Mouse (Mus musculus) embryonic facial prominence, embryonic 12.5 days (tissue): ENCODE results near the gene Coil. TPM values are rescaled to one million over a fixed set of nuclear protein-coding genes. Genes with fewer than 3 reads are reported as not detected.

Experiments
- ATAC-seq: fragments of 200-750 bp; cut with Nextera tagmentation; 2 replicates; pipeline ENCODE4 v1.8.0; 2017; ENCODE audit not compliant: insufficient number of reproducible peaks, insufficient read depth, low FRiP score, low TSS enrichment
- H3K27ac ChIP-seq: fragments of 300-500 bp; sonication (generic); 2 replicates; pipeline ENCODE4 v1.5.1; 2016; ENCODE audit warnings: mild to moderate bottlenecking
- H3K27me3 ChIP-seq: fragments of 300-500 bp; sonication (generic); 2 replicates; pipeline ENCODE4 v1.6.1; 2016; ENCODE audit warnings: mild to moderate bottlenecking, moderate library complexity
- H3K36me3 ChIP-seq: fragments of 300-500 bp; sonication (generic); 2 replicates; pipeline ENCODE4 v1.6.1; 2016; ENCODE audit warnings: mild to moderate bottlenecking
- H3K4me1 ChIP-seq: fragments of 300-500 bp; sonication (generic); 2 replicates; pipeline ENCODE4 v1.6.1; 2016
- H3K4me2 ChIP-seq: fragments of 300-500 bp; sonication (generic); replicated peaks from 2 replicates; pipeline ENCODE4 v1.6.1; 2016; ENCODE audit warnings: mild to moderate bottlenecking, moderate library complexity
- H3K4me3 ChIP-seq: fragments of 300-500 bp; sonication (generic); 2 replicates; pipeline ENCODE4 v1.5.1; 2016; ENCODE audit warnings: mild to moderate bottlenecking
- H3K9ac ChIP-seq: fragments of 300-500 bp; sonication (generic); 2 replicates; pipeline ENCODE4 v1.6.1; 2016; ENCODE audit warnings: mild to moderate bottlenecking, moderate library complexity
- H3K9me3 ChIP-seq: fragments of 300-500 bp; sonication (generic); 2 replicates; pipeline ENCODE4 v1.6.1; 2016; ENCODE audit warnings: mild to moderate bottlenecking, moderate library complexity
- WGBS: fragments of 180-500 bp; shearing (Covaris S2); methylation state at CpG from one replicate; pipeline ENCODE4 v1.1.7; 2016; 5-methylcytosine and 5-hydroxymethylcytosine counted together
- polyA plus RNA-seq: library from polyadenylated mRNA; unstranded; fragments of >200 nt; fragmentation: Nextera tagmentation; extraction: Ambion mirVana; gene quantifications from 2 replicates; pipeline ENCODE4 v1.2.1, GENCODE M21; 2016

The Coil gene
- polyA plus RNA-seq = 29.9 and 33.8 TPM in 2 replicates

- Histone ChIP-seq H3K27me3 (no peaks in the 10 kb centered on the region), H3K4me3 (no peak within 1 kb of the TSS), H3K27ac (no peak within 1 kb of the TSS), H3K4me1 (peaks cover 7% of the 10 kb centered on the region; the same call in 1 of the 2 replicates), H3K9ac (no peak within 1 kb of the TSS), H3K4me2 (no peak within 1 kb of the TSS), H3K36me3 (no peaks in the 10 kb centered on the region), H3K9me3 (no peaks in the 10 kb centered on the region)
- WGBS = 33% methylated on average over 2 of the region's 2 CpGs
- ATAC-seq = no peak
These were observed at the start of gene Coil for GRCm38 (mm10) chr11:88970202-88970732. Gene Coil, plus strand, starts transcription at chr11:88970252.

GRCm38 (mm10) chr11:88926566-88926965, 43.5 kb upstream of the Coil start:
- Histone ChIP-seq H3K4me3 (no peak overlapping the region), H3K4me2 (no peak overlapping the region), H3K4me1 (no peaks in the 10 kb centered on the region), H3K9ac (no peak overlapping the region), H3K36me3 (peaks cover 60% of the 10 kb centered on the region), H3K27me3 (no peaks in the 10 kb centered on the region), H3K27ac (no peak overlapping the region), H3K9me3 (no peaks in the 10 kb centered on the region)
- 87% methylated on average over 5 of the region's 5 CpGs for WGBS
- ATAC-seq = no peak

- H3K27me3 ChIP-seq = no peaks in the 10 kb centered on the region
- H3K9me3 ChIP-seq = no peaks in the 10 kb centered on the region
- no peak for ATAC-seq
- H3K4me2 ChIP-seq = no peak overlapping the region
- no peak overlapping the region for H3K9ac ChIP-seq
- H3K4me3 ChIP-seq = no peak overlapping the region
- H3K36me3 ChIP-seq = peaks cover 63% of the 10 kb centered on the region
- WGBS = 77% methylated on average over 14 of the region's 14 CpGs
- no peak overlapping the region for H3K27ac ChIP-seq
- H3K4me1 ChIP-seq = no peaks in the 10 kb centered on the region
These were observed 38.1 kb upstream of the Coil start for GRCm38 (mm10) chr11:88931692-88932530.

GRCm38 (mm10) chr11:88933030-88933429, 37.0 kb upstream of the Coil start:
- no peak for ATAC-seq
- 93% methylated on average over 9 of the region's 9 CpGs for WGBS
- no peak overlapping the region for H3K4me2 ChIP-seq
- H3K4me1 ChIP-seq = no peaks in the 10 kb centered on the region
- no peaks in the 10 kb centered on the region for H3K9me3 ChIP-seq
- H3K4me3 ChIP-seq = no peak overlapping the region
- H3K27ac ChIP-seq = no peak overlapping the region
- no peak overlapping the region for H3K9ac ChIP-seq
- peaks cover 63% of the 10 kb centered on the region for H3K36me3 ChIP-seq
- H3K27me3 ChIP-seq = no peaks in the 10 kb centered on the region

- ATAC-seq = no peak
- H3K27me3 ChIP-seq = no peaks in the 10 kb centered on the region
- H3K9me3 ChIP-seq = no peaks in the 10 kb centered on the region
- 91% methylated on average over 19 of the region's 19 CpGs for WGBS
- no peak overlapping the region for H3K9ac ChIP-seq
- H3K27ac ChIP-seq = no peak overlapping the region
- H3K4me1 ChIP-seq = no peaks in the 10 kb centered on the region
- no peak overlapping the region for H3K4me2 ChIP-seq
- peaks cover 57% of the 10 kb centered on the region for H3K36me3 ChIP-seq
- H3K4me3 ChIP-seq = no peak overlapping the region
These were observed 35.7 kb upstream of the Coil start for GRCm38 (mm10) chr11:88934089-88935000.

GRCm38 (mm10) chr11:88937886-88938285, 32.2 kb upstream of the Coil start:
- H3K27ac ChIP-seq = no peak overlapping the region
- no peak overlapping the region for H3K4me2 ChIP-seq
- no peaks in the 10 kb centered on the region for H3K9me3 ChIP-seq
- ATAC-seq = no peak
- H3K4me3 ChIP-seq = no peak overlapping the region
- 85% methylated on average over 2 of the region's 2 CpGs for WGBS
- H3K27me3 ChIP-seq = no peaks in the 10 kb centered on the region
- H3K36me3 ChIP-seq = peaks cover 47% of the 10 kb centered on the region
- H3K9ac ChIP-seq = no peak overlapping the region
- no peaks in the 10 kb centered on the region for H3K4me1 ChIP-seq

GRCm38 (mm10) chr11:88938770-88939169, 31.3 kb upstream of the Coil start:
- no peak overlapping the region for H3K4me3 ChIP-seq
- H3K27ac ChIP-seq = no peak overlapping the region
- no peaks in the 10 kb centered on the region for H3K9me3 ChIP-seq
- no peak overlapping the region for H3K4me2 ChIP-seq
- peaks cover 40% of the 10 kb centered on the region for H3K36me3 ChIP-seq
- H3K27me3 ChIP-seq = no peaks in the 10 kb centered on the region
- WGBS = 93% methylated on average over 2 of the region's 2 CpGs
- no peak overlapping the region for H3K9ac ChIP-seq
- no peak for ATAC-seq
- no peaks in the 10 kb centered on the region for H3K4me1 ChIP-seq

GRCm38 (mm10) chr11:88939634-88940033, 30.4 kb upstream of the Coil start:
- no peak for ATAC-seq
- no peak overlapping the region for H3K9ac ChIP-seq
- no peak overlapping the region for H3K4me3 ChIP-seq
- 94% methylated on average over 4 of the region's 4 CpGs for WGBS
- H3K4me1 ChIP-seq = no peaks in the 10 kb centered on the region
- H3K36me3 ChIP-seq = peaks cover 43% of the 10 kb centered on the region
- no peak overlapping the region for H3K4me2 ChIP-seq
- no peak overlapping the region for H3K27ac ChIP-seq
- H3K27me3 ChIP-seq = no peaks in the 10 kb centered on the region
- no peaks in the 10 kb centered on the region for H3K9me3 ChIP-seq

GRCm38 (mm10) chr11:88941489-88941888, 28.6 kb upstream of the Coil start:
- no peaks in the 10 kb centered on the region for H3K9me3 ChIP-seq
- no peak overlapping the region for H3K4me3 ChIP-seq
- H3K4me1 ChIP-seq = no peaks in the 10 kb centered on the region
- WGBS = 82% methylated on average over 12 of the region's 12 CpGs
- H3K27me3 ChIP-seq = no peaks in the 10 kb centered on the region
- H3K4me2 ChIP-seq = no peak overlapping the region
- H3K27ac ChIP-seq = no peak overlapping the region
- H3K36me3 ChIP-seq = peaks cover 45% of the 10 kb centered on the region
- H3K9ac ChIP-seq = no peak overlapping the region
- no peak for ATAC-seq

- no peak for ATAC-seq
- no peak overlapping the region for H3K9ac ChIP-seq
- H3K4me1 ChIP-seq = no peaks in the 10 kb centered on the region
- no peak overlapping the region for H3K27ac ChIP-seq
- H3K36me3 ChIP-seq = peaks cover 43% of the 10 kb centered on the region
- no peaks in the 10 kb centered on the region for H3K27me3 ChIP-seq
- H3K4me2 ChIP-seq = no peak overlapping the region
- H3K9me3 ChIP-seq = no peaks in the 10 kb centered on the region
- H3K4me3 ChIP-seq = no peak overlapping the region
- WGBS = 79% methylated on average over 7 of the region's 8 CpGs
These were observed 24.0 kb upstream of the Coil start for GRCm38 (mm10) chr11:88945971-88946585.

- Histone ChIP-seq H3K4me2 (no peak overlapping the region), H3K27ac (no peak overlapping the region), H3K36me3 (peaks cover 40% of the 10 kb centered on the region), H3K4me1 (no peaks in the 10 kb centered on the region), H3K9ac (no peak overlapping the region), H3K4me3 (no peak overlapping the region), H3K27me3 (no peaks in the 10 kb centered on the region), H3K9me3 (no peaks in the 10 kb centered on the region)
- 74% methylated on average over 8 of the region's 8 CpGs for WGBS
- ATAC-seq = no peak
These were observed 21.2 kb upstream of the Coil start for GRCm38 (mm10) chr11:88948896-88949295.
